Mouse (Mus musculus): ENCODE measurements at regions not wholly inside any gene's neighbourhood (a gene's known extent, or its start where the extent isn't known, plus 50 kb on each side); places are given as distances from the start of the nearest gene placed in this dataset.

- TF ChIP-seq CTCF (IDR thresholded peaks at IDR 0.05; ENCODE audit: borderline replicate concordance, insufficient read depth, low read length) (no peak), POLR2A (IDR thresholded peaks at IDR 0.05; ENCODE audit: low read depth, low read length) (no peak)
These were observed 95.5 kb downstream of the Arrdc4 start for GRCm38 (mm10) chr7:68653534-68653933.
